Mouse (Mus musculus) liver, adult 2 months (tissue): ENCODE results near the gene Ankrd65. TPM values are rescaled to one million over a fixed set of nuclear protein-coding genes. Genes with fewer than 3 reads are reported as not detected.
A peak's percentile ranks its signal among the peaks of the same experiment; 100 is the strongest.

Experiments
- DNase-seq: peaks from one replicate; pipeline ENCODE4 v3.0.0-alpha.2; 2011; ENCODE audit warnings: low read depth, low spot score; ENCODE audit errors: extremely low read depth
- H3K27ac ChIP-seq: fragments of 200-500 bp; replicated peaks from 2 replicates; pipeline ENCODE4 v1.5.1; 2012; ENCODE audit warnings: low read depth, mild to moderate bottlenecking, control low read depth, inconsistent platforms, low read length; ENCODE audit not compliant: insufficient read depth
- H3K27me3 ChIP-seq: fragments of 200-500 bp; 2 replicates; pipeline ENCODE4 v1.6.1; 2012; ENCODE audit warnings: mild to moderate bottlenecking, moderate library complexity, low read length, inconsistent platforms; ENCODE audit not compliant: control insufficient read depth, insufficient read depth
- H3K36me3 ChIP-seq: fragments of 200-500 bp; 2 replicates; pipeline ENCODE4 v1.6.1; 2012; ENCODE audit warnings: low read length, inconsistent platforms; ENCODE audit not compliant: control insufficient read depth, insufficient read depth
- H3K4me1 ChIP-seq: fragments of 200-500 bp; 2 replicates; pipeline ENCODE4 v1.6.1; 2011; ENCODE audit warnings: low read length; ENCODE audit not compliant: control insufficient read depth, insufficient read depth
- H3K4me3 ChIP-seq: fragments of 200-500 bp; 2 replicates; pipeline ENCODE4 v1.5.1; 2011; ENCODE audit warnings: low read depth, mild to moderate bottlenecking, control low read depth, low read length, moderate library complexity; ENCODE audit not compliant: insufficient read depth
- H3K79me2 ChIP-seq: fragments of 200-500 bp; 2 replicates; pipeline ENCODE4 v1.6.1; 2012; ENCODE audit warnings: inconsistent platforms, mild to moderate bottlenecking, low read length, moderate library complexity; ENCODE audit not compliant: control insufficient read depth, insufficient read depth
- H3K9ac ChIP-seq: fragments of 200-500 bp; 2 replicates; pipeline ENCODE4 v1.6.1; 2012; ENCODE audit warnings: low read depth, mild to moderate bottlenecking, control low read depth, inconsistent platforms, low read length
- CTCF ChIP-seq: fragments of 200-500 bp; IDR thresholded peaks from 2 replicates; pipeline ENCODE4 v1.5.1; 2011; ENCODE audit warnings: low read depth, low read length, control low read depth
- POLR2A ChIP-seq: fragments of 200-500 bp; IDR thresholded peaks from 2 replicates; pipeline ENCODE4 v1.6.1; 2011; ENCODE audit warnings: low read length, control low read depth; ENCODE audit not compliant: insufficient read depth; ENCODE audit errors: extremely low read depth
- WGBS: fragments of 180-500 bp; shearing (Covaris S2); methylation state at CpG from one replicate; pipeline ENCODE4 v1.1.7; 2018; 5-methylcytosine and 5-hydroxymethylcytosine counted together
- polyA plus RNA-seq: library from polyadenylated mRNA; depleted of rRNA; stranded (reverse); fragments of >200 nt; gene quantifications from 2 replicates; pipeline ENCODE4 v1.2.3, GENCODE M21; 2012
- total RNA-seq: library from RNA; depleted of rRNA; stranded (reverse); fragments of >200 nt; gene quantifications from 2 replicates; pipeline ENCODE4 v1.2.3, GENCODE M21; 2014

Gene Ankrd65
- total and polyA plus RNA-seq, 2 experiments = not detected

- H3K4me1 ChIP-seq = peaks cover 10% of the 10 kb centered on the region
- DNase-seq = peak; percentile 75
- H3K27ac ChIP-seq = peak overlapping the region; percentile 44; the same call in 1 of the 2 replicates
- H3K4me3 ChIP-seq = no peak overlapping the region
- no peaks in the 10 kb centered on the region for H3K27me3 ChIP-seq
- TF ChIP-seq POLR2A = no peak
- TF ChIP-seq CTCF = no peak
- 60% methylated on average over 2 of the region's 2 CpGs for WGBS
- no peaks in the 10 kb centered on the region for H3K79me2 ChIP-seq
- no peak overlapping the region for H3K9ac ChIP-seq
- no peaks in the 10 kb centered on the region for H3K36me3 ChIP-seq
These were observed 13.4 kb upstream of the Ankrd65 start for GRCm38 (mm10) chr4:155776704-155777335.

- Histone ChIP-seq H3K79me2 (no peaks in the 10 kb centered on the region), H3K9ac (no peak overlapping the region), H3K27me3 (no peaks in the 10 kb centered on the region), H3K27ac (no peak overlapping the region), H3K36me3 (no peaks in the 10 kb centered on the region), H3K4me1 (peaks cover 10% of the 10 kb centered on the region), H3K4me3 (no peak overlapping the region)
- TF ChIP-seq CTCF = no peak
- no peak for TF ChIP-seq POLR2A
- no peak for DNase-seq
- 69% methylated on average over 2 of the region's 2 CpGs for WGBS
These were observed 12.4 kb upstream of the Ankrd65 start for GRCm38 (mm10) chr4:155777816-155778215.

- H3K27ac ChIP-seq = no peak overlapping the region
These were observed 10.7 kb upstream of the Ankrd65 start for GRCm38 (mm10) chr4:155779498-155779897.

GRCm38 (mm10) chr4:155780895-155781294 lies 9.3 kb upstream of the Ankrd65 start:
- Histone ChIP-seq H3K4me3 (no peak overlapping the region), H3K27me3 (no peaks in the 10 kb centered on the region), H3K79me2 (no peaks in the 10 kb centered on the region), H3K36me3 (no peaks in the 10 kb centered on the region), H3K9ac (no peak overlapping the region), H3K27ac (no peak overlapping the region), H3K4me1 (peaks cover 10% of the 10 kb centered on the region)
- 76% methylated on average over 6 of the region's 6 CpGs for WGBS
- no peak for DNase-seq
- no peak for TF ChIP-seq CTCF
- no peak for TF ChIP-seq POLR2A

More at GRCm38 (mm10) chr4:155779498-155779897, 10.7 kb upstream of the Ankrd65 start:
- DNase-seq = no peak
- Histone ChIP-seq H3K9ac (no peak overlapping the region), H3K79me2 (no peaks in the 10 kb centered on the region), H3K4me1 (peaks cover 10% of the 10 kb centered on the region), H3K27me3 (no peaks in the 10 kb centered on the region), H3K36me3 (no peaks in the 10 kb centered on the region), H3K4me3 (no peak overlapping the region)
- TF ChIP-seq CTCF = no peak
- no peak for TF ChIP-seq POLR2A
- 84% methylated on average over 4 of the region's 4 CpGs for WGBS

- H3K36me3 ChIP-seq = no peaks in the 10 kb centered on the region
- TF ChIP-seq CTCF = no peak
- no peak for TF ChIP-seq POLR2A
- 14% methylated on average over 16 of the region's 16 CpGs for WGBS
- DNase-seq = peak; percentile 90
- H3K4me3 ChIP-seq = peak overlapping the region; percentile 74
- H3K27ac ChIP-seq = peak overlapping the region; percentile 97
- peak overlapping the region; percentile 98 for H3K9ac ChIP-seq
- H3K79me2 ChIP-seq = no peaks in the 10 kb centered on the region
- no peaks in the 10 kb centered on the region for H3K27me3 ChIP-seq
- H3K4me1 ChIP-seq = no peaks in the 10 kb centered on the region; the same call in 1 of the 2 replicates
These were observed 6.7 kb upstream of the Ankrd65 start for GRCm38 (mm10) chr4:155783486-155784080.
